Mouse (Mus musculus) ES-E14 (cell line): Measurements from ENCODE around the gene Ift27. TPM values are rescaled to one million over a fixed set of nuclear protein-coding genes. Genes with fewer than 3 reads are reported as not detected.

Experiments used
- DNase-seq: peaks from one replicate; pipeline ENCODE4 v3.0.0-alpha.2; 2013; ENCODE audit warnings: low read depth, low spot score
- H3K27ac ChIP-seq: 2 replicates; pipeline ENCODE4 v1.5.1; 2012; ENCODE audit warnings: low read depth, mild to moderate bottlenecking, low read length, moderate library complexity, mixed read lengths; ENCODE audit not compliant: poor library complexity, insufficient read depth, severe bottlenecking
- H3K36me3 ChIP-seq: 2 replicates; pipeline ENCODE4 v1.6.1; 2012; ENCODE audit warnings: mild to moderate bottlenecking, low read length, moderate library complexity, mixed read lengths; ENCODE audit not compliant: control insufficient read depth, poor library complexity, insufficient read depth, severe bottlenecking
- H3K4me1 ChIP-seq, 2 experiments: fragments of 150-350 bp in 1 of 2; sonication (generic) in 1 of 2; 2 replicates each; pipeline ENCODE4 v1.6.1; 2012; ENCODE audit warnings: low read length in 2 of 2, mild to moderate bottlenecking in 1 of 2, mixed read lengths in 1 of 2; ENCODE audit not compliant: control insufficient read depth in 2 of 2, insufficient read depth in 2 of 2, poor library complexity in 1 of 2
- H3K4me3 ChIP-seq, 2 experiments: fragments of 150-350 bp in 1 of 2; sonication (generic) in 1 of 2; 2 replicates each; pipeline ENCODE4 v1.5.1; 2012; ENCODE audit warnings: low read length in 2 of 2, low read depth in 1 of 2, mild to moderate bottlenecking in 1 of 2, mixed read lengths in 1 of 2; ENCODE audit not compliant: insufficient read depth in 1 of 2, poor library complexity in 1 of 2, severe bottlenecking in 1 of 2
- H3K9ac ChIP-seq: 2 replicates; pipeline ENCODE4 v1.6.1; 2012; ENCODE audit warnings: low read depth, mild to moderate bottlenecking, low read length, mixed read lengths; ENCODE audit not compliant: poor library complexity, insufficient read depth, severe bottlenecking
- H3K9me3 ChIP-seq: fragments of 150-350 bp; sonication (generic); 2 replicates; pipeline ENCODE4 v1.6.1; 2012; ENCODE audit warnings: low read depth, mild to moderate bottlenecking, low read length; ENCODE audit not compliant: control insufficient read depth, insufficient read depth
- CHD2 ChIP-seq: IDR thresholded peaks from 2 replicates; pipeline ENCODE4 v1.6.1; 2014; ENCODE audit warnings: mild to moderate bottlenecking, low read depth, low read length, inconsistent platforms
- HCFC1 ChIP-seq: IDR thresholded peaks from 2 replicates; pipeline ENCODE4 v1.6.1; 2012; ENCODE audit warnings: low read length, inconsistent platforms, borderline replicate concordance; ENCODE audit not compliant: insufficient read depth
- MAFK ChIP-seq: IDR thresholded peaks from 2 replicates; pipeline ENCODE4 v1.6.1; 2014; ENCODE audit warnings: mild to moderate bottlenecking, low read depth, low read length, inconsistent platforms; ENCODE audit not compliant: insufficient read depth
- ZC3H11A ChIP-seq: IDR thresholded peaks from 2 replicates; pipeline ENCODE4 v1.6.1; 2012; ENCODE audit warnings: low read depth, mild to moderate bottlenecking, inconsistent platforms, low read length, borderline replicate concordance
- ZNF384 ChIP-seq: IDR thresholded peaks from 2 replicates; pipeline ENCODE4 v1.6.1; 2012; ENCODE audit warnings: low read depth, low read length, inconsistent platforms
- in situ Hi-C, 2 experiments: fragments of 600-800 bp; cut with MboI; formaldehyde crosslinking; loops; one replicate each; pipeline ENCODE4 v1.15.1; 2025; ENCODE audit warnings: low sequenced_read_pairs in 2 of 2, inconsistent platforms in 1 of 2; ENCODE audit not compliant: unreplicated experiment in 2 of 2
- total RNA-seq: library from RNA; depleted of rRNA; stranded (reverse); fragments of 300-350 nt; gene quantifications from 2 replicates; pipeline ENCODE4 v1.2.3, GENCODE M21; 2012

The Ift27 gene
- total RNA-seq, 1 experiment = 12.6 TPM

- H3K36me3 ChIP-seq = no peaks in the 10 kb centered on the region
- H3K4me3 ChIP-seq = no peak overlapping the region
- DNase-seq = no peak
- TF ChIP-seq HCFC1 (no peak), MAFK (no peak), ZC3H11A (no peak), CHD2 (no peak), ZNF384 (no peak)
- H3K9me3 ChIP-seq = no peaks in the 10 kb centered on the region
- in situ Hi-C loops = no loop called here
- H3K4me1 ChIP-seq = peaks cover 0 to 4% of the 10 kb centered on the region in 2 experiments; a peak in 1 of 4 replicates
- H3K27ac ChIP-seq = no peak overlapping the region
- no peak overlapping the region for H3K9ac ChIP-seq
Observed at GRCm38 (mm10) chr15:78189636-78190035, 15.7 kb upstream of the Ift27 start.

GRCm38 (mm10) chr15:78188546-78188945 lies 14.6 kb upstream of the Ift27 start:
- Histone ChIP-seq H3K4me1 (peaks cover 0 to 4% of the 10 kb centered on the region in 2 experiments; a peak in 1 of 4 replicates), H3K27ac (no peak overlapping the region), H3K36me3 (no peaks in the 10 kb centered on the region), H3K9ac (no peak overlapping the region), H3K4me3 (no peak overlapping the region), H3K9me3 (no peaks in the 10 kb centered on the region)
- in situ Hi-C loops = no loop called here
- no peak for DNase-seq
- TF ChIP-seq ZNF384 (no peak), HCFC1 (no peak), ZC3H11A (no peak), CHD2 (no peak)

GRCm38 (mm10) chr15:78186906-78187305 lies 13.0 kb upstream of the Ift27 start:
- H3K36me3 ChIP-seq = no peaks in the 10 kb centered on the region
- TF ChIP-seq HCFC1 (no peak), ZNF384 (no peak), MAFK (no peak)
- DNase-seq = no peak
- no peak overlapping the region for H3K4me3 ChIP-seq
- peaks cover 0 to 4% of the 10 kb centered on the region in 2 experiments; a peak in 1 of 4 replicates for H3K4me1 ChIP-seq
- H3K9me3 ChIP-seq = no peaks in the 10 kb centered on the region
- no peak overlapping the region for H3K27ac ChIP-seq
- no peak overlapping the region for H3K9ac ChIP-seq
- in situ Hi-C loops = no loop called here

- no peak for DNase-seq
- Histone ChIP-seq H3K36me3 (no peaks in the 10 kb centered on the region), H3K27ac (no peak overlapping the region), H3K4me1 (peaks cover 0 to 4% of the 10 kb centered on the region in 2 experiments; a peak in 1 of 4 replicates), H3K9me3 (no peaks in the 10 kb centered on the region), H3K4me3 (no peak overlapping the region), H3K9ac (no peak overlapping the region)
- in situ Hi-C loops = no loop called here
- no peak for TF ChIP-seq MAFK
- no peak for TF ChIP-seq ZC3H11A
- TF ChIP-seq ZNF384 = no peak
- no peak for TF ChIP-seq CHD2
- no peak for TF ChIP-seq HCFC1
Observed at GRCm38 (mm10) chr15:78185609-78186008, 11.7 kb upstream of the Ift27 start.

- H3K4me1 ChIP-seq = peaks cover 0 to 1% of the 10 kb centered on the region in 2 experiments; a peak in 1 of 4 replicates
- in situ Hi-C loops = no loop called here
- no peak for TF ChIP-seq MAFK
- 0 out of 2 replicates have a peak, but pooled peaks have one; percentile 13 for TF ChIP-seq ZC3H11A
- H3K27ac ChIP-seq = no peak overlapping the region
- no peak overlapping the region for H3K4me3 ChIP-seq
- H3K9me3 ChIP-seq = no peaks in the 10 kb centered on the region
- peak; percentile 54 for DNase-seq
- H3K9ac ChIP-seq = no peak overlapping the region
- H3K36me3 ChIP-seq = no peaks in the 10 kb centered on the region
Observed at GRCm38 (mm10) chr15:78184855-78185254, 10.9 kb upstream of the Ift27 start.
